Mouse (Mus musculus) naive thymus-derived CD4-positive, alpha-beta T cell, adult 5 months (primary cell): ENCODE results near the gene Klhl13. TPM values are rescaled to one million over a fixed set of nuclear protein-coding genes. Genes with fewer than 3 reads are reported as not detected.

ENCODE experiments used
- polyA plus RNA-seq: library from polyadenylated mRNA; unstranded; fragments of 100-300 nt; shearing (Covaris generic); gene quantifications from one replicate; pipeline ENCODE4 v1.2.1, GENCODE M21; 2017

Gene Klhl13
- polyA plus RNA-seq = not detected

GRCm38 (mm10) chrX:23364514-23365381 is at the start of gene Klhl13:
Gene Klhl13 (minus strand): TSS chrX:23365082.

